Mouse (Mus musculus): ENCODE measurements around the gene Ppp2r5c. TPM values are rescaled to one million over a fixed set of nuclear protein-coding genes. Genes with fewer than 3 reads are reported as not detected.

The Ppp2r5c gene
- polyA plus RNA-seq, 1 experiment = 22.8 TPM

- Histone ChIP-seq H3K4me3 (ENCODE audit: extremely low read depth, insufficient read depth, insufficient read length) (no peak overlapping the region), H3K27me3 (ENCODE audit: control insufficient read depth, insufficient read depth, low read length) (no peaks in the 10 kb centered on the region), H3K36me3 (ENCODE audit: control insufficient read depth, insufficient read depth, low read length) (peaks cover 5% of the 10 kb centered on the region; the same call in 1 of the 2 replicates), H3K4me1 (ENCODE audit: control insufficient read depth, insufficient read depth, insufficient read length) (no peaks in the 10 kb centered on the region; the same call in 1 of the 2 replicates), H3K27ac (ENCODE audit: insufficient read depth, low read length) (no peak overlapping the region)
- TF ChIP-seq POLR2A (IDR thresholded peaks at IDR 0.05; ENCODE audit: low read depth, low read length) (no peak), CTCF (IDR thresholded peaks at IDR 0.05; ENCODE audit: extremely low read depth, insufficient read depth, insufficient read length, insufficient replicate concordance) (no peak)
- 94% methylated on average over 8 of the region's 8 CpGs for WGBS
- no peak for DNase-seq (ENCODE audit: low read depth in 1 of 2, low spot score in 2 of 2)
Measured at GRCm38 (mm10) chr12:110515676-110516075, 68.8 kb downstream of the Ppp2r5c start.

- no peak overlapping the region for H3K27ac ChIP-seq (ENCODE audit: insufficient read depth, low read length)
- H3K4me1 ChIP-seq (ENCODE audit: control insufficient read depth, insufficient read depth, insufficient read length) = no peaks in the 10 kb centered on the region
- TF ChIP-seq POLR2A (IDR thresholded peaks at IDR 0.05; ENCODE audit: low read depth, low read length) = no peak
- TF ChIP-seq CTCF (IDR thresholded peaks at IDR 0.05; ENCODE audit: extremely low read depth, insufficient read depth, insufficient read length, insufficient replicate concordance) = no peak
- DNase-seq (ENCODE audit: low read depth in 1 of 2, low spot score in 2 of 2) = no peak
- H3K36me3 ChIP-seq (ENCODE audit: control insufficient read depth, insufficient read depth, low read length) = peaks cover 18% of the 10 kb centered on the region
- H3K27me3 ChIP-seq (ENCODE audit: control insufficient read depth, insufficient read depth, low read length) = no peaks in the 10 kb centered on the region
- WGBS = 86% methylated on average over 15 of the region's 15 CpGs
- H3K4me3 ChIP-seq (ENCODE audit: extremely low read depth, insufficient read depth, insufficient read length) = no peak overlapping the region
Measured at GRCm38 (mm10) chr12:110520236-110520987, 73.5 kb downstream of the Ppp2r5c start.

GRCm38 (mm10) chr12:110523526-110523925 lies 76.6 kb downstream of the Ppp2r5c start:
- no peak for TF ChIP-seq POLR2A (IDR thresholded peaks at IDR 0.05; ENCODE audit: low read depth, low read length)
- TF ChIP-seq CTCF (IDR thresholded peaks at IDR 0.05; ENCODE audit: extremely low read depth, insufficient read depth, insufficient read length, insufficient replicate concordance) = no peak
- no peak for DNase-seq (ENCODE audit: low read depth in 1 of 2, low spot score in 2 of 2)
- H3K36me3 ChIP-seq (ENCODE audit: control insufficient read depth, insufficient read depth, low read length) = peaks cover 13% of the 10 kb centered on the region
- no peak overlapping the region for H3K4me3 ChIP-seq (ENCODE audit: extremely low read depth, insufficient read depth, insufficient read length)
- H3K27me3 ChIP-seq (ENCODE audit: control insufficient read depth, insufficient read depth, low read length) = no peaks in the 10 kb centered on the region
- 88% methylated on average over 5 of the region's 5 CpGs for WGBS
- no peaks in the 10 kb centered on the region for H3K4me1 ChIP-seq (ENCODE audit: control insufficient read depth, insufficient read depth, insufficient read length)
- H3K27ac ChIP-seq (ENCODE audit: insufficient read depth, low read length) = no peak overlapping the region

- DNase-seq (ENCODE audit: low read depth in 1 of 2, low spot score in 2 of 2) = no peak
- WGBS = 92% methylated on average over 6 of the region's 6 CpGs
- Histone ChIP-seq H3K27me3 (ENCODE audit: control insufficient read depth, insufficient read depth, low read length) (no peaks in the 10 kb centered on the region), H3K27ac (ENCODE audit: insufficient read depth, low read length) (no peak overlapping the region), H3K4me1 (ENCODE audit: control insufficient read depth, insufficient read depth, insufficient read length) (no peaks in the 10 kb centered on the region), H3K36me3 (ENCODE audit: control insufficient read depth, insufficient read depth, low read length) (peaks cover 4% of the 10 kb centered on the region), H3K4me3 (ENCODE audit: extremely low read depth, insufficient read depth, insufficient read length) (no peak overlapping the region)
- TF ChIP-seq CTCF (IDR thresholded peaks at IDR 0.05; ENCODE audit: extremely low read depth, insufficient read depth, insufficient read length, insufficient replicate concordance) = no peak
Measured at GRCm38 (mm10) chr12:110532711-110533110, 85.8 kb downstream of the Ppp2r5c start.

- TF ChIP-seq POLR2A (IDR thresholded peaks at IDR 0.05; ENCODE audit: low read depth, low read length) = no peak
- no peak for TF ChIP-seq CTCF (IDR thresholded peaks at IDR 0.05; ENCODE audit: extremely low read depth, insufficient read depth, insufficient read length, insufficient replicate concordance)
- Histone ChIP-seq H3K4me3 (ENCODE audit: extremely low read depth, insufficient read depth, insufficient read length) (no peak overlapping the region), H3K27me3 (ENCODE audit: control insufficient read depth, insufficient read depth, low read length) (no peaks in the 10 kb centered on the region), H3K27ac (ENCODE audit: insufficient read depth, low read length) (no peak overlapping the region), H3K36me3 (ENCODE audit: control insufficient read depth, insufficient read depth, low read length) (peaks cover 5% of the 10 kb centered on the region), H3K4me1 (ENCODE audit: control insufficient read depth, insufficient read depth, insufficient read length) (no peaks in the 10 kb centered on the region)
- no peak for DNase-seq (ENCODE audit: low read depth in 1 of 2, low spot score in 2 of 2)
- WGBS = 94% methylated on average over 2 of the region's 2 CpGs
Measured at GRCm38 (mm10) chr12:110533151-110533550, 86.2 kb downstream of the Ppp2r5c start.

- H3K4me3 ChIP-seq (ENCODE audit: extremely low read depth, insufficient read depth, insufficient read length) = no peak overlapping the region
- WGBS = 81% methylated on average over 3 of the region's 3 CpGs
- no peak for TF ChIP-seq CTCF (IDR thresholded peaks at IDR 0.05; ENCODE audit: extremely low read depth, insufficient read depth, insufficient read length, insufficient replicate concordance)
Measured at GRCm38 (mm10) chr12:110533832-110534231, 86.9 kb downstream of the Ppp2r5c start.

GRCm38 (mm10) chr12:110535361-110535760 lies 88.4 kb downstream of the Ppp2r5c start:
- TF ChIP-seq POLR2A (IDR thresholded peaks at IDR 0.05; ENCODE audit: low read depth, low read length) (no peak), CTCF (IDR thresholded peaks at IDR 0.05; ENCODE audit: extremely low read depth, insufficient read depth, insufficient read length, insufficient replicate concordance) (no peak)
- Histone ChIP-seq H3K27ac (ENCODE audit: insufficient read depth, low read length) (no peak overlapping the region), H3K4me1 (ENCODE audit: control insufficient read depth, insufficient read depth, insufficient read length) (no peaks in the 10 kb centered on the region), H3K27me3 (ENCODE audit: control insufficient read depth, insufficient read depth, low read length) (no peaks in the 10 kb centered on the region), H3K36me3 (ENCODE audit: control insufficient read depth, insufficient read depth, low read length) (peaks cover 6% of the 10 kb centered on the region), H3K4me3 (ENCODE audit: extremely low read depth, insufficient read depth, insufficient read length) (no peak overlapping the region)
- WGBS = 94% methylated on average over 5 of the region's 5 CpGs
- DNase-seq (ENCODE audit: low read depth in 1 of 2, low spot score in 2 of 2) = no peak

More at GRCm38 (mm10) chr12:110533832-110534231, 86.9 kb downstream of the Ppp2r5c start:
- DNase-seq (ENCODE audit: low read depth in 1 of 2, low spot score in 2 of 2) = no peak
- peaks cover 5% of the 10 kb centered on the region for H3K36me3 ChIP-seq (ENCODE audit: control insufficient read depth, insufficient read depth, low read length)
- no peaks in the 10 kb centered on the region for H3K4me1 ChIP-seq (ENCODE audit: control insufficient read depth, insufficient read depth, insufficient read length)
- H3K27ac ChIP-seq (ENCODE audit: insufficient read depth, low read length) = no peak overlapping the region
- H3K27me3 ChIP-seq (ENCODE audit: control insufficient read depth, insufficient read depth, low read length) = no peaks in the 10 kb centered on the region

Measured in spleen, adult 2 months (tissue).